Mouse (Mus musculus) limb, embryonic 11.5 days (tissue): Measurements from ENCODE around the gene Relb. TPM values are rescaled to one million over a fixed set of nuclear protein-coding genes. Genes with fewer than 3 reads are reported as not detected.
A peak's percentile ranks its signal among the peaks of the same experiment; 100 is the strongest.

ENCODE experiments used
- ATAC-seq: fragments of 200-750 bp; cut with Nextera tagmentation; 2 replicates; pipeline ENCODE4 v1.8.0; 2017; ENCODE audit warnings: low read depth; ENCODE audit not compliant: insufficient number of reproducible peaks, low FRiP score, low TSS enrichment
- DNase-seq: peaks from one replicate; pipeline ENCODE4 v3.0.0-alpha.2; 2015; ENCODE audit warnings: low spot score
- H3K27ac ChIP-seq: fragments of 300-500 bp; sonication (generic); replicated peaks from 2 replicates; pipeline ENCODE4 v1.5.1; 2014; ENCODE audit warnings: low read depth, mild to moderate bottlenecking, low read length
- H3K27me3 ChIP-seq: fragments of 300-500 bp; sonication (generic); 2 replicates; pipeline ENCODE4 v1.6.1; 2014; ENCODE audit warnings: mild to moderate bottlenecking, low read length, mixed read lengths; ENCODE audit not compliant: control insufficient read depth, insufficient read depth
- H3K36me3 ChIP-seq: fragments of 300-500 bp; sonication (generic); 2 replicates; pipeline ENCODE4 v1.6.1; 2014; ENCODE audit warnings: mild to moderate bottlenecking, low read length, moderate library complexity, mixed read lengths; ENCODE audit not compliant: control insufficient read depth, insufficient read depth
- H3K4me1 ChIP-seq: fragments of 300-500 bp; sonication (generic); 2 replicates; pipeline ENCODE4 v1.6.1; 2014; ENCODE audit warnings: low read length, mixed read lengths; ENCODE audit not compliant: control insufficient read depth, insufficient read depth
- H3K4me2 ChIP-seq: fragments of 300-500 bp; sonication (generic); 2 replicates; pipeline ENCODE4 v1.6.1; 2014; ENCODE audit warnings: low read depth, mild to moderate bottlenecking, moderate library complexity; ENCODE audit not compliant: severe bottlenecking
- H3K4me3 ChIP-seq: fragments of 300-500 bp; sonication (generic); 2 replicates; pipeline ENCODE4 v1.5.1; 2014; ENCODE audit warnings: low read depth, low read length
- H3K9ac ChIP-seq: fragments of 300-500 bp; sonication (generic); 2 replicates; pipeline ENCODE4 v1.6.1; 2014; ENCODE audit warnings: mild to moderate bottlenecking, low read length
- H3K9me3 ChIP-seq: fragments of 300-500 bp; sonication (generic); 2 replicates; pipeline ENCODE4 v1.6.1; 2016; ENCODE audit warnings: low read length; ENCODE audit not compliant: control insufficient read depth
- WGBS: fragments of 180-500 bp; shearing (Covaris S2); extraction: QIAGEN DNeasy Blood & Tissue Kit; methylation state at CpG from one replicate; pipeline ENCODE4 v1.1.7; 2014; 5-methylcytosine and 5-hydroxymethylcytosine counted together
- polyA plus RNA-seq: library from polyadenylated mRNA; unstranded; fragments of >200 nt; fragmentation: Nextera tagmentation; extraction: Ambion mirVana; gene quantifications from 2 replicates; pipeline ENCODE4 v1.2.1, GENCODE M21; 2014

Gene Relb
- polyA plus RNA-seq, 1 experiment from 2014 or later: 5.3 TPM

DNA sequence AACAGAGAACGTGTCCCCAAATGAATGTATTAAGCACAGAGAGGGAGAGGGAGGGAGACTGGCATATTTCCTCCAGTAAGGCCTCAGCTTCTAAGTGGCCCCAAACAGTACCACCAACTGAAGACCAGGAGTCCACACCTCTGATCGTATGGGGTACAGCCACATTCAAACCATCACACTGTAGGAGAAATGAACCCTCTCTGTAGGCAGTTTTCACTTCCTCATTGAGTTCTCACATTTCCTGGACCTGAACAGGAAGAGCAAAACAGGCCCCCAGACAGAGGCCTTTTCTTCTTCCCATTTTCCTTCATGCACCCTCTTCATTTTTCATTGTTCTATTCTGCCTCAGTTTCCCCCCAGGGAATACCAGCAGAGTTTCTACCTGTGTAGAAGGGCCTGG, 38.2 kb upstream of the Relb start:
- no peaks in the 10 kb centered on the region for H3K9me3 ChIP-seq
- WGBS: 85% methylated on average over 2 of the region's 2 CpGs
- no peaks in the 10 kb centered on the region for H3K27me3 ChIP-seq
- no peak overlapping the region for H3K4me3 ChIP-seq
- H3K27ac ChIP-seq: no peak overlapping the region
- H3K4me1 ChIP-seq: peaks cover 7% of the 10 kb centered on the region; the same call in 1 of the 2 replicates
- no peak overlapping the region for H3K9ac ChIP-seq
- no peak for DNase-seq
- ATAC-seq: no peak
- no peaks in the 10 kb centered on the region for H3K36me3 ChIP-seq
- no peak overlapping the region for H3K4me2 ChIP-seq

- WGBS: 64% methylated on average over 3 of the region's 3 CpGs
Measured at GRCm38 (mm10) chr7:19666750-19667149, 37.5 kb upstream of the Relb start.

GRCm38 (mm10) chr7:19664955-19665841, 36.0 kb upstream of the Relb start, which contains the start of gene Clptm1:
Clptm1 (minus strand) TSS chr7:19665033.
- H3K9me3 ChIP-seq: no peaks in the 10 kb centered on the region
- DNase-seq: peak; percentile 97
- peaks cover 7% of the 10 kb centered on the region; the same call in 1 of the 2 replicates for H3K4me1 ChIP-seq
- ATAC-seq: peak; percentile 75
- WGBS: under 1% methylated on average over 63 of the region's 63 CpGs
- peak within 1 kb of the TSS; percentile 79 for H3K27ac ChIP-seq
- no peaks in the 10 kb centered on the region; the same call in 1 of the 2 replicates for H3K36me3 ChIP-seq
- H3K4me2 ChIP-seq: peak within 1 kb of the TSS; percentile 84
- H3K4me3 ChIP-seq: peak within 1 kb of the TSS; percentile 99
- no peaks in the 10 kb centered on the region for H3K27me3 ChIP-seq
- peak within 1 kb of the TSS; percentile 97 for H3K9ac ChIP-seq

More at GRCm38 (mm10) chr7:19666750-19667149, 37.5 kb upstream of the Relb start:
- no peak overlapping the region for H3K27ac ChIP-seq
- H3K27me3 ChIP-seq: no peaks in the 10 kb centered on the region
- H3K9ac ChIP-seq: no peak overlapping the region
- no peak overlapping the region for H3K4me2 ChIP-seq
- ATAC-seq (no peak), DNase-seq (no peak)
- no peaks in the 10 kb centered on the region; the same call in 1 of the 2 replicates for H3K36me3 ChIP-seq
- no peak overlapping the region for H3K4me3 ChIP-seq
- H3K4me1 ChIP-seq: peaks cover 7% of the 10 kb centered on the region; the same call in 1 of the 2 replicates
- H3K9me3 ChIP-seq: no peaks in the 10 kb centered on the region

GRCm38 (mm10) chr7:19664455-19664954, 35.3 kb upstream of the Relb start:
- peak overlapping the region; percentile 99 for H3K4me3 ChIP-seq
- DNase-seq (no peak), ATAC-seq (0 out of 2 replicates have a peak, but pooled peaks have one; percentile 18)
- H3K27ac ChIP-seq: peak overlapping the region; percentile 44; the same call in 1 of the 2 replicates
- under 1% methylated on average over 37 of the region's 37 CpGs for WGBS
- no peaks in the 10 kb centered on the region; the same call in 1 of the 2 replicates for H3K36me3 ChIP-seq
- no peaks in the 10 kb centered on the region for H3K27me3 ChIP-seq
- peak overlapping the region; percentile 97 for H3K9ac ChIP-seq
- H3K9me3 ChIP-seq: no peaks in the 10 kb centered on the region
- peaks cover 7% of the 10 kb centered on the region; the same call in 1 of the 2 replicates for H3K4me1 ChIP-seq
- H3K4me2 ChIP-seq: peak overlapping the region; percentile 84

DNA sequence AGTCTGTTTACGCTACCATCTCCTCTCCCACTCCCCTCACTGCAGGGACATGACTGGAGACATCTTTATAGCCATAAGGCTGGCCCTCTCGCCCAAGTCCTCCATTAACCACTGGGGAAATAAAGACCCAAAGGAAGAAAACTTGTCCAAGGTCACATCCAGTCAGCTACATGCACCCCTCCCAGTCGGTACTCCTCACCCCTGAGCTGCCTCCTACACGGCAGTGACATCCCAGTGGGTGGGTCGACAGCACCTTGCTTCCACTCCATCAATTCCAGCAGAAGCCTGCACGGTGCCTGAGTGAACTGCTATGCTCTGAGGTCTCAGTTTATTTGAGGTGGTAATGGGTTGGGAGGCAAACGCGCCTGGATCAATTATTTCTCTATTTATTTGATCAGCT, 34.7 kb upstream of the Relb start:
- no peaks in the 10 kb centered on the region for H3K9me3 ChIP-seq
- peak overlapping the region; percentile 99 for H3K4me3 ChIP-seq
- H3K9ac ChIP-seq: peak overlapping the region; percentile 97
- no peak overlapping the region for H3K27ac ChIP-seq
- peak overlapping the region; percentile 84 for H3K4me2 ChIP-seq
- 13% methylated on average over 8 of the region's 8 CpGs for WGBS
- DNase-seq (no peak), ATAC-seq (0 out of 2 replicates have a peak, but pooled peaks have one; percentile 21)
- no peaks in the 10 kb centered on the region; the same call in 1 of the 2 replicates for H3K36me3 ChIP-seq
- H3K27me3 ChIP-seq: no peaks in the 10 kb centered on the region
- H3K4me1 ChIP-seq: peaks cover 7% of the 10 kb centered on the region; the same call in 1 of the 2 replicates

DNA sequence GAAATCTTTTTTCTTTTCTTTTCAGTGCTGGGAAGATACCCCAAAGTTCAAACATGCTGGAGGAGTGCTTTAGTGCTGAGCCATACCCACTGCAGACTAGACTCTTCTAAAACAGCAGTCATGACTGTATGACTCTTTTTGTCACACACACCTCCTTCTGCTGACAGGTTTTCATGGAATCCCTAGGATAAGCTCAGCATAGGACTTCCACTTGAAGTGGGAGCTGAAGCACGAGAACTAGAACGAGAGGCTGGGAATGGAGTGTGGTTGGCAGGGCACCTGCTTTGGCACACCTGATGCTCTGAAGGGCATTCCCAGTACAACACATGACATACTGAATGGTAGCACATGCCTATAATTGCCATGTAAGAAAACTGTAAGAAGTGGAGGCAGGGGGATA, 23.4 kb upstream of the Relb start:
- H3K9me3 ChIP-seq: no peaks in the 10 kb centered on the region
- ATAC-seq: no peak
- H3K4me3 ChIP-seq: no peak overlapping the region
- WGBS: 99% methylated on average over 2 of the region's 2 CpGs
- H3K9ac ChIP-seq: no peak overlapping the region
- no peaks in the 10 kb centered on the region for H3K4me1 ChIP-seq
- no peak overlapping the region for H3K4me2 ChIP-seq
- H3K36me3 ChIP-seq: peaks cover 32% of the 10 kb centered on the region
- no peak overlapping the region for H3K27ac ChIP-seq
- no peaks in the 10 kb centered on the region for H3K27me3 ChIP-seq
- DNase-seq: no peak

GRCm38 (mm10) chr7:19651063-19651786, 22.0 kb upstream of the Relb start:
- Histone ChIP-seq H3K27ac (no peak overlapping the region), H3K9me3 (no peaks in the 10 kb centered on the region), H3K4me2 (no peak overlapping the region), H3K27me3 (no peaks in the 10 kb centered on the region), H3K4me1 (no peaks in the 10 kb centered on the region), H3K36me3 (peaks cover 38% of the 10 kb centered on the region), H3K4me3 (no peak overlapping the region), H3K9ac (no peak overlapping the region)
- WGBS: 95% methylated on average over 6 of the region's 6 CpGs
- no peak for DNase-seq
- no peak for ATAC-seq

- no peaks in the 10 kb centered on the region for H3K4me1 ChIP-seq
- H3K9ac ChIP-seq: no peak overlapping the region
- no peaks in the 10 kb centered on the region for H3K9me3 ChIP-seq
- H3K4me3 ChIP-seq: no peak overlapping the region
- no peak overlapping the region for H3K27ac ChIP-seq
- 97% methylated on average over 4 of the region's 4 CpGs for WGBS
- H3K4me2 ChIP-seq: no peak overlapping the region
- H3K36me3 ChIP-seq: peaks cover 42% of the 10 kb centered on the region
- H3K27me3 ChIP-seq: no peaks in the 10 kb centered on the region
- DNase-seq (no peak), ATAC-seq (no peak)
Measured at GRCm38 (mm10) chr7:19641223-19641622, 12.0 kb upstream of the Relb start.
